Mouse (Mus musculus) midbrain, embryonic 16.5 days (tissue): ENCODE measurements around the gene Alkbh1. TPM values are rescaled to one million over a fixed set of nuclear protein-coding genes. Genes with fewer than 3 reads are reported as not detected.

ENCODE experiments used
- ATAC-seq: fragments of 200-750 bp; cut with Nextera tagmentation; 2 replicates; pipeline ENCODE4 v1.8.0; 2017; ENCODE audit warnings: moderate TSS enrichment
- H3K27ac ChIP-seq: fragments of 300-500 bp; sonication (generic); 2 replicates; pipeline ENCODE4 v1.5.1; 2014; ENCODE audit warnings: mild to moderate bottlenecking, low read length, mixed read lengths
- H3K27me3 ChIP-seq: fragments of 300-500 bp; sonication (generic); 2 replicates; pipeline ENCODE4 v1.6.1; 2014; ENCODE audit warnings: low read depth, low read length, mixed read lengths; ENCODE audit not compliant: control insufficient read depth, insufficient read depth
- H3K36me3 ChIP-seq: fragments of 300-500 bp; sonication (generic); 2 replicates; pipeline ENCODE4 v1.6.1; 2014; ENCODE audit warnings: mild to moderate bottlenecking, low read length, moderate library complexity, mixed read lengths; ENCODE audit not compliant: control insufficient read depth, insufficient read depth
- H3K4me1 ChIP-seq: fragments of 300-500 bp; sonication (generic); 2 replicates; pipeline ENCODE4 v1.6.1; 2014; ENCODE audit warnings: mild to moderate bottlenecking, low read length, mixed read lengths; ENCODE audit not compliant: control insufficient read depth, insufficient read depth
- H3K4me2 ChIP-seq: fragments of 300-500 bp; sonication (generic); 2 replicates; pipeline ENCODE4 v1.6.1; 2014; ENCODE audit warnings: mild to moderate bottlenecking, low read length, mixed read lengths
- H3K4me3 ChIP-seq: fragments of 300-500 bp; sonication (generic); 2 replicates; pipeline ENCODE4 v1.5.1; 2014; ENCODE audit warnings: low read depth, mild to moderate bottlenecking, low read length, moderate library complexity, mixed read lengths
- H3K9ac ChIP-seq: fragments of 300-500 bp; sonication (generic); 2 replicates; pipeline ENCODE4 v1.6.1; 2014; ENCODE audit warnings: low read depth, low read length, mixed read lengths
- H3K9me3 ChIP-seq: fragments of 300-500 bp; sonication (generic); replicated peaks from 2 replicates; pipeline ENCODE4 v1.6.1; 2014; ENCODE audit warnings: mild to moderate bottlenecking, low read length, mixed read lengths; ENCODE audit not compliant: control insufficient read depth, poor library complexity, severe bottlenecking
- WGBS: fragments of 180-500 bp; shearing (Covaris S2); extraction: QIAGEN DNeasy Blood & Tissue Kit; methylation state at CpG from one replicate; pipeline ENCODE4 v1.1.7; 2014; 5-methylcytosine and 5-hydroxymethylcytosine counted together
- microRNA-seq: library from miRNA; unstranded; fragments of <30 nt; microRNA quantifications from one replicate; pipeline ENCODE4, GENCODE M21; 2017
- polyA plus RNA-seq: library from polyadenylated mRNA; unstranded; fragments of >200 nt; fragmentation: Nextera tagmentation; extraction: Ambion mirVana; gene quantifications from 2 replicates; pipeline ENCODE4 v1.2.1, GENCODE M21; 2015

Alkbh1 gene
- polyA plus RNA-seq, 1 experiment from 2014 or later = 40.7 TPM

- no peaks in the 10 kb centered on the region for H3K36me3 ChIP-seq
- H3K9me3 ChIP-seq = no peaks in the 10 kb centered on the region
- no peak for ATAC-seq
- no peaks in the 10 kb centered on the region for H3K27me3 ChIP-seq
- H3K4me1 ChIP-seq = no peaks in the 10 kb centered on the region
- H3K9ac ChIP-seq = no peak overlapping the region
- H3K4me3 ChIP-seq = no peak overlapping the region
- H3K27ac ChIP-seq = no peak overlapping the region
- no peak overlapping the region for H3K4me2 ChIP-seq
- WGBS = 93% methylated on average over 2 of the region's 2 CpGs
These were observed 64.3 kb downstream of the Alkbh1 start for GRCm38 (mm10) chr12:87379496-87379895.

Small RNAs within 50 kb of the gene (microRNA-seq; reads per million reads assigned to microRNA genes)
- 56.2 reads per million, percentile 47 among the genes with 10 or more reads in this experiment for gene Mir3068

Other genes with a start within 250 kb of the Alkbh1 start
- gene Samd15, start 244.3 kb downstream of the Alkbh1 start, polyA plus RNA-seq = 2.2 and 2.6 TPM in 2 replicates
- 5.2 and 6.0 TPM in 2 replicates for gene Tmed8, start 243.6 kb downstream of the Alkbh1 start, polyA plus RNA-seq
- gene Noxred1, start 205.3 kb downstream of the Alkbh1 start, polyA plus RNA-seq = 0.65 and 1.9 TPM in 2 replicates
- 56.2 and 58.2 TPM in 2 replicates for gene Vipas39, start 177.8 kb downstream of the Alkbh1 start, polyA plus RNA-seq
- gene Ahsa1, start 177.5 kb downstream of the Alkbh1 start, polyA plus RNA-seq = 208 and 217 TPM in 2 replicates
- 2.1 and 2.2 TPM in 2 replicates for gene Ism2, start 144.3 kb downstream of the Alkbh1 start, polyA plus RNA-seq
- 72.8 and 75.0 TPM in 2 replicates for gene Sptlc2, start 55.7 kb downstream of the Alkbh1 start, polyA plus RNA-seq
- gene Slirp, start 121 bp downstream of the Alkbh1 start, polyA plus RNA-seq = 195 and 209 TPM in 2 replicates
- 93.1 and 103 TPM in 2 replicates for gene Snw1, start 28.3 kb upstream of the Alkbh1 start, polyA plus RNA-seq
- not detected in 2 replicates for gene Gm5788, start 50.7 kb upstream of the Alkbh1 start, polyA plus RNA-seq
- gene Gm8300, start 70.3 kb upstream of the Alkbh1 start, polyA plus RNA-seq = not detected in 2 replicates
- gene Oog1, start 158.7 kb upstream of the Alkbh1 start, polyA plus RNA-seq = not detected in 2 replicates
- not detected in 2 replicates for gene Gm4027, start 174.9 kb upstream of the Alkbh1 start, polyA plus RNA-seq
- not detected in 2 replicates for gene Gm16381, start 200.6 kb upstream of the Alkbh1 start, polyA plus RNA-seq